Mouse (Mus musculus): ENCODE results near the gene Gpld1. TPM values are rescaled to one million over a fixed set of nuclear protein-coding genes. Genes with fewer than 3 reads are reported as not detected.
A peak's percentile ranks its signal among the peaks of the same experiment; 100 is the strongest.

Gpld1 gene
- polyA plus RNA-seq, 1 experiment from 2014 or later: 0.49 TPM

DNA sequence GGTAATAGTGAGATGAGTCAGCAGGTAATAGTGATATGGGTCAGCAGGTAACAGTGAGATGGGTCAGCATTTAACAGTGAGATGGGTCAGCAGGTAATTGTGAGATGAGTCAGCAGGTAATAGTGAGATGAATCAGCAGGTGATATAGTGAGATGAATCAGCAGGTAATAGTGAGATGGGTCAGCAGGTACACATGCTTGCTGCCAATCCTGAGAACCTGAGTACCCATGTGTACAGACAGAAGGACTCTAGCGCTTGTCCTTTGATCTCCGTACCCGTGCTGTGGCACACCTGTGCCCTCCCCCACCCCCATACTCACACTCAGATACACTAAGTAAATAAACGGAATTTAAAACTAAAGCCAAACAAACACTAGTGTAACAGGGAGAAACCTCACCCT, 28.0 kb upstream of the Gpld1 start:
- Histone ChIP-seq H3K9ac (replicated peaks; ENCODE audit: low read length) (no peak overlapping the region), H3K27ac (replicated peaks; ENCODE audit: low read depth, low read length) (no peak overlapping the region), H3K4me1 (ENCODE audit: control insufficient read depth, insufficient read depth, low read length) (no peaks in the 10 kb centered on the region), H3K27me3 (ENCODE audit: control insufficient read depth, insufficient read depth, low read length) (no peaks in the 10 kb centered on the region), H3K36me3 (replicated peaks; ENCODE audit: control insufficient read depth, insufficient read depth, low read depth, low read length) (no peaks in the 10 kb centered on the region), H3K9me3 (replicated peaks; ENCODE audit: control insufficient read depth, low read length) (no peaks in the 10 kb centered on the region), H3K4me2 (ENCODE audit: low read depth, low read length) (no peak overlapping the region), H3K4me3 (ENCODE audit: low read depth, low read length) (no peak overlapping the region)
- ATAC-seq (replicated peaks; ENCODE audit: insufficient number of reproducible peaks, low FRiP score, low TSS enrichment, low read depth) (no peak), DNase-seq (ENCODE audit: low spot score) (no peak)
- WGBS: 83% methylated on average over 4 of the region's 4 CpGs

DNA sequence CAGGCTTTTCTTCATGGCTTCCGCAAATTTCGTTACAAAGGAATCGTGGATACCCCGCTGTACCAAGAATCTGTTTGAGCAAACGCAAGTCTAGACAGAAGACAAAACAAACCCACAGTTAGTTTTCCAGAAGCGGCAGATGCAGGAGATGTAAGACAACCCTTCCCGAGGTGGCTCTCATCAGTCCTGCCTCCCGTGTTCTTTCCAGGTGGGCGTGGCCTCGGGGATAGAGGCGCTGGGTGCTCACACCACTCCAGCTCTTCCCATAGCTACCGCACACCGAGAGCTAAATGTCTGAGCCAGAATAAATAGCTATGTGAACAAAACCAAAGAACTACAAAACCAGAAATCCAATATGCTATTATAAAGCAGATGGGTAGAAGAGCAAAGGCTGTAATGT, 27.1 kb upstream of the Gpld1 start:
- no peak overlapping the region for H3K4me3 ChIP-seq (ENCODE audit: low read depth, low read length)
- H3K36me3 ChIP-seq (replicated peaks; ENCODE audit: control insufficient read depth, insufficient read depth, low read depth, low read length): no peaks in the 10 kb centered on the region
- no peaks in the 10 kb centered on the region for H3K27me3 ChIP-seq (ENCODE audit: control insufficient read depth, insufficient read depth, low read length)
- DNase-seq (ENCODE audit: low spot score) (no peak), ATAC-seq (replicated peaks; ENCODE audit: insufficient number of reproducible peaks, low FRiP score, low TSS enrichment, low read depth) (no peak)
- no peaks in the 10 kb centered on the region for H3K4me1 ChIP-seq (ENCODE audit: control insufficient read depth, insufficient read depth, low read length)
- WGBS: 63% methylated on average over 13 of the region's 13 CpGs
- H3K9me3 ChIP-seq (replicated peaks; ENCODE audit: control insufficient read depth, low read length): no peaks in the 10 kb centered on the region
- no peak overlapping the region for H3K9ac ChIP-seq (replicated peaks; ENCODE audit: low read length)
- H3K27ac ChIP-seq (replicated peaks; ENCODE audit: low read depth, low read length): no peak overlapping the region
- H3K4me2 ChIP-seq (ENCODE audit: low read depth, low read length): no peak overlapping the region

DNA sequence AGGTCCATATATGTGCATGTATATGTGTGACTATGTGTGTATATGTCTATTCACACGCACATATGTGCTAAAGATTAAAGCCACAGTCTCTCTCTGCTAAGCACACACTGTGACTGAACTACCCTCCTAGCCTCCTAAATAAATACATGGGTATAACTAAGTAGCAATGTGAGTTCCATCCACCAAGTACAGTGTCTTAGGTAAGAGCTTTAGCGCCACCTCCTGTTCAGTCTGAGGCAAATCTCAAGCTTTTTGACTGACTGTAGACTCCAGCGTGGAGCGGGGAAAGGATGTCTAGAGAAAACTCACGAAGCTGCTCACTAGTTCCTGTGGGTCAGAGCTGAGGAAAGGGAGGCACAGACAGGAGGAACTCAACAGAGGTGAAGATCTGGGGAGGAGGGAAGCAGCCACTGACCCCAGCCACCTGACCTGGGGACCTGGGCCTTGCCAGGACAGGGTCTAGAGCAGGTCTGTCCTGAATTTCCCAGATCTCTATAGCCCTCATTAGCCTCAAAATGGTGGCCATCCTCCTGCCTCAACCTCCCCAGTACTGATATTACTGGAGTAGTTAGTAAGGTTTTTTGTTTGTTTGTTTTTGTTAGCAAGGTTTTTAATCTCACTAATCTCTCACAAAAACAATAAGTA, 22.5 kb upstream of the Gpld1 start:
- no peaks in the 10 kb centered on the region for H3K27me3 ChIP-seq (ENCODE audit: control insufficient read depth, insufficient read depth, low read length)
- H3K9me3 ChIP-seq (replicated peaks; ENCODE audit: control insufficient read depth, low read length): no peaks in the 10 kb centered on the region
- 25% methylated on average over 5 of the region's 5 CpGs for WGBS
- no peak; the same call in 1 of the 2 replicates for ATAC-seq (replicated peaks; ENCODE audit: insufficient number of reproducible peaks, low FRiP score, low TSS enrichment, low read depth)
- no peaks in the 10 kb centered on the region for H3K36me3 ChIP-seq (replicated peaks; ENCODE audit: control insufficient read depth, insufficient read depth, low read depth, low read length)
- no peak overlapping the region for H3K27ac ChIP-seq (replicated peaks; ENCODE audit: low read depth, low read length)
- H3K4me3 ChIP-seq (ENCODE audit: low read depth, low read length): no peak overlapping the region
- H3K4me2 ChIP-seq (ENCODE audit: low read depth, low read length): no peak overlapping the region
- no peaks in the 10 kb centered on the region for H3K4me1 ChIP-seq (ENCODE audit: control insufficient read depth, insufficient read depth, low read length)
- no peak overlapping the region for H3K9ac ChIP-seq (replicated peaks; ENCODE audit: low read length)
- peak; percentile 75 for DNase-seq (ENCODE audit: low spot score)

DNA sequence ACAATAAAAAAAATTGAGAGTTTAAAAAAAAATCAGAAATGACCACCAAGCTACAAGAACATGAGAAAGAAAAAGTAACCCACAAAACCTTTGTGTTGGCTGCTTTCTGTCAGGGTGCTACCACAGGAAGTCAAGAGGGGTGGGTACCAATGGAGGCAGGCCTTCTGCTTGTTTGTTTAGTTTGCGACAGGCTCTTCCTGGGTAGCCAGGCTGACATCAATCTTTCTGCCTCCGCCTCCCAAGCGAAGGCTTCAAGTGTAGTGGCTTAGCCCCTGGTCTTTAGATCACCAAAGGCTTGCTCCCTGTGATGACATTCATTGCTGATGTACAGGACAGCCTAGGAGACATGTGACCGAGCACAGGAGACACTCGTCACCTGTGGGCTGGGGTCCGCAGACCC, 21.7 kb upstream of the Gpld1 start:
- no peak for DNase-seq (ENCODE audit: low spot score)

DNA sequence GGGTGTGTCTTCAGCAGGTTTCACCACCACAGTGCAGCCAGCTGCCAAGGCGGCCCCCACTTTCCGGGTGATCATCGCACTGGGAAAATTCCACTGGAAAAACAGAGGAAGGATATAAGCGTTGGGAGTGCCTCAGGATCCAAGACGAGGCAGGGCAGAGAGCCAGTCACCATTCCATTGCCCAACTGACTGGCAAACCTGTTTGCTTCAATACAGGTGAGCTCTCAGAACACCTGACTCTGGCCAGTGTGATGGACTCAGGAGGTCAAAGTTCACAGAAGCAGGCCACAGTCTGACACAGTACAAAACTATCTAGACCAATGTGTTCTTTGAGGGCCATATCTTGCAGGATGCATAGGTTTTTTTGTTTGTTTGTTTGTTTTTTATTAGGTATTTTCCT, 19.0 kb upstream of the Gpld1 start:
- Histone ChIP-seq H3K9ac (replicated peaks; ENCODE audit: low read length) (no peak overlapping the region), H3K4me1 (ENCODE audit: control insufficient read depth, insufficient read depth, low read length) (no peaks in the 10 kb centered on the region), H3K9me3 (replicated peaks; ENCODE audit: control insufficient read depth, low read length) (no peaks in the 10 kb centered on the region), H3K4me3 (ENCODE audit: low read depth, low read length) (no peak overlapping the region), H3K27me3 (ENCODE audit: control insufficient read depth, insufficient read depth, low read length) (no peaks in the 10 kb centered on the region), H3K36me3 (replicated peaks; ENCODE audit: control insufficient read depth, insufficient read depth, low read depth, low read length) (no peaks in the 10 kb centered on the region), H3K4me2 (ENCODE audit: low read depth, low read length) (no peak overlapping the region), H3K27ac (replicated peaks; ENCODE audit: low read depth, low read length) (no peak overlapping the region)
- 90% methylated on average over 5 of the region's 5 CpGs for WGBS
- no peak for ATAC-seq (replicated peaks; ENCODE audit: insufficient number of reproducible peaks, low FRiP score, low TSS enrichment, low read depth)
- no peak for DNase-seq (ENCODE audit: low spot score)

More for the DNA sequence above, 21.7 kb upstream of the Gpld1 start:
- no peak overlapping the region for H3K9ac ChIP-seq (replicated peaks; ENCODE audit: low read length)
- H3K4me3 ChIP-seq (ENCODE audit: low read depth, low read length): no peak overlapping the region
- 88% methylated on average over 6 of the region's 6 CpGs for WGBS
- ATAC-seq (replicated peaks; ENCODE audit: insufficient number of reproducible peaks, low FRiP score, low TSS enrichment, low read depth): no peak
- no peaks in the 10 kb centered on the region for H3K36me3 ChIP-seq (replicated peaks; ENCODE audit: control insufficient read depth, insufficient read depth, low read depth, low read length)
- no peaks in the 10 kb centered on the region for H3K27me3 ChIP-seq (ENCODE audit: control insufficient read depth, insufficient read depth, low read length)
- no peaks in the 10 kb centered on the region for H3K9me3 ChIP-seq (replicated peaks; ENCODE audit: control insufficient read depth, low read length)
- H3K4me1 ChIP-seq (ENCODE audit: control insufficient read depth, insufficient read depth, low read length): no peaks in the 10 kb centered on the region
- no peak overlapping the region for H3K27ac ChIP-seq (replicated peaks; ENCODE audit: low read depth, low read length)
- H3K4me2 ChIP-seq (ENCODE audit: low read depth, low read length): no peak overlapping the region

DNA sequence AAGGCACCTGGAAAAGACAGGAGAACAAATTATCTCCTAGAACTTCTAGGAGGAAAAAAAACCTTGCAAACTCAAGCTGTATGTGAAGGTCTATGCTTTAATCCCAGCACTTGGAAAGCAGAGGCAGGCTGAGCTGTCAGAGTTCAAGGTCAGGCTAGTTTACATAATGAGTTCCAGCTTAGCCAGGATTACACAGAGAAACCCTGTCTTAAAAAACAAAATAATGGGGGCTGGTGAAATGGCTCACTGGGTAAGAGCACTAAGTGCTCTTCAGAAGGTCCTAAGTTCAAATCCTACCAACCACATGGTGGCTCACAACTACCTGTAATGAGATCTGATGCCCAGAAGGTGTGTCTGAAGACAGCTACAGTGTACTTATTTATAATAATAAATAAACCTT, 12.4 kb upstream of the Gpld1 start:
- Histone ChIP-seq H3K9ac (replicated peaks; ENCODE audit: low read length) (no peak overlapping the region), H3K27me3 (ENCODE audit: control insufficient read depth, insufficient read depth, low read length) (no peaks in the 10 kb centered on the region), H3K36me3 (replicated peaks; ENCODE audit: control insufficient read depth, insufficient read depth, low read depth, low read length) (no peaks in the 10 kb centered on the region), H3K27ac (replicated peaks; ENCODE audit: low read depth, low read length) (no peak overlapping the region), H3K4me3 (ENCODE audit: low read depth, low read length) (no peak overlapping the region), H3K9me3 (replicated peaks; ENCODE audit: control insufficient read depth, low read length) (no peaks in the 10 kb centered on the region), H3K4me2 (ENCODE audit: low read depth, low read length) (no peak overlapping the region), H3K4me1 (ENCODE audit: control insufficient read depth, insufficient read depth, low read length) (no peaks in the 10 kb centered on the region)
- ATAC-seq (replicated peaks; ENCODE audit: insufficient number of reproducible peaks, low FRiP score, low TSS enrichment, low read depth) (no peak), DNase-seq (ENCODE audit: low spot score) (no peak)

DNA sequence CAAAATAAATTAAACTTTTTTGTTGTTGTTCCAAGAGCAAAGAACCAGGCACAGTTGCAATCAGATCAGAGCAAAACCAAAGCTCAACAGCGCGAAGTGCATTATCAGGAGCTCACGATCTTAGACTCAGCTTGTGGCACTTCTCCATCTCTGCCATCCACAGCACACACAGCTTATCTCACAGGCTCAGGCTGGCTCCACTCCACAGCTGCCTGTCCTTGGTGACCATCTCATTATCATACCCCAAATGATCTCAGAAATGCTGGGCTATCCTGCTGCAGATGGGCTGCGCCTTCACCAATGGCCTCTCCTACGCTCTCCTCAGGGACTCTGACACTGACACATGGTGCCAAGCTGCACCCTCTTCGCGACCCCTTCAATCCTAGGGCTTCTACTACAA, 9.8 kb upstream of the Gpld1 start:
- Histone ChIP-seq H3K9ac (replicated peaks; ENCODE audit: low read length) (no peak overlapping the region), H3K27ac (replicated peaks; ENCODE audit: low read depth, low read length) (no peak overlapping the region), H3K27me3 (ENCODE audit: control insufficient read depth, insufficient read depth, low read length) (no peaks in the 10 kb centered on the region), H3K9me3 (replicated peaks; ENCODE audit: control insufficient read depth, low read length) (no peaks in the 10 kb centered on the region), H3K4me1 (ENCODE audit: control insufficient read depth, insufficient read depth, low read length) (no peaks in the 10 kb centered on the region), H3K4me2 (ENCODE audit: low read depth, low read length) (no peak overlapping the region), H3K36me3 (replicated peaks; ENCODE audit: control insufficient read depth, insufficient read depth, low read depth, low read length) (no peaks in the 10 kb centered on the region), H3K4me3 (ENCODE audit: low read depth, low read length) (no peak overlapping the region)
- 92% methylated on average over 7 of the region's 7 CpGs for WGBS
- no peak for ATAC-seq (replicated peaks; ENCODE audit: insufficient number of reproducible peaks, low FRiP score, low TSS enrichment, low read depth)
- DNase-seq (ENCODE audit: low spot score): no peak

DNA sequence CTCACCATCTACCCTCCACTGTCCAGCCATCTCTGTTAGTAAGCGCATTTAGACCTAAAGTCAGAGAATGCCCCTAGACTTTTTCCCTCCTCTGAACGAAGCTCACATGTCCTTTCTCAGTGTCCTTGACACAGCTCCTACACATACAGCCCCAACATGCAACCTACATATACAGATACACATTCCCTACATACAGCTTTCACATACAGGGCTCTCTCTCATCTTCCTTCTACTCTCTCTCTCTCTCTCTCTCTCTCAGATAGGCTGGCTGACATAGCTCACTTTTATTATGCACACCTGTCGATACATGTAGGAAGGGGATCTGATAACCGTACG, 6.2 kb upstream of the Gpld1 start:
- Histone ChIP-seq H3K36me3 (replicated peaks; ENCODE audit: control insufficient read depth, insufficient read depth, low read depth, low read length) (no peaks in the 10 kb centered on the region), H3K9ac (replicated peaks; ENCODE audit: low read length) (peak overlapping the region; percentile 90), H3K4me2 (ENCODE audit: low read depth, low read length) (peak overlapping the region; percentile 86), H3K27me3 (ENCODE audit: control insufficient read depth, insufficient read depth, low read length) (no peaks in the 10 kb centered on the region), H3K4me1 (ENCODE audit: control insufficient read depth, insufficient read depth, low read length) (no peaks in the 10 kb centered on the region), H3K4me3 (ENCODE audit: low read depth, low read length) (peak overlapping the region; percentile 79), H3K27ac (replicated peaks; ENCODE audit: low read depth, low read length) (no peak overlapping the region), H3K9me3 (replicated peaks; ENCODE audit: control insufficient read depth, low read length) (no peaks in the 10 kb centered on the region)
- peak; percentile 2 for DNase-seq (ENCODE audit: low spot score)
- WGBS: 55% methylated on average over 5 of the region's 5 CpGs
- peak; percentile 30; the same call in 1 of the 2 replicates for ATAC-seq (replicated peaks; ENCODE audit: insufficient number of reproducible peaks, low FRiP score, low TSS enrichment, low read depth)

All from embryonic facial prominence, embryonic 11.5 days (tissue).